In the genomic region with DNA sequence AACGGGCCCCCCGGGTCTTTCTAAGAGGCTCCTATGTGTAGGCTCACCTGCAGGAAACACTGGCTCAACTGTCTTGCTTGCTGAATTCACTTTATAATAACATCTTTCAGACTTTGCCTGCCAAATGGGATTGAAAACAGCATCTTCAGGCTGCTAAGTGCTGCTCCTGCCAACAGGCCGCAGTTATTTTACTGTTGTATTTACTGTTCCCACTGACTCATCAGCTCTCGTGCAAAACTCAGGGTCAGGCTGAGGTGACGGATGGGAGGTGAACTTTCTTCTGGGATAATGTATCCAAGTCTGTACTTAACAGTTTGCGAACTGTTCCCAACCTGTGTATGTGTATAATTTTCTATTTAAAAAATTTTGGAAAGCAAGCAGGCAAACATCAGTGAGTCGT, we compare ENCODE assay signal across 22 mouse cellular contexts. TPM values are rescaled to one million over a fixed set of nuclear protein-coding genes. Genes with fewer than 3 reads are reported as not detected.
DNase-seq lines count a peak whose midpoint lies in the region; ATAC-seq and TF ChIP-seq lines count a peak whose summit lies in the region.
"Had no signal": no experiment of that assay in that cellular context is flagged by ENCODE, and none has a peak within 500 bp of the region (broad histone marks: within the 10 kb centered on the region; RNA-seq: fewer than 3 reads in every experiment).

No protein-coding gene starts in this region.

- no peak overlapping the region for H3K9ac ChIP-seq in heart, postnatal 0 days (replicated peaks; ENCODE audit: low read depth, low read length)
- H3K9ac ChIP-seq: forebrain, postnatal 0 days; lung, embryonic 14.5 days had no signal

- H3K36me3 ChIP-seq in heart, postnatal 0 days (replicated peaks; ENCODE audit: control insufficient read depth, insufficient read depth, low read length), result no peaks in the 10 kb centered on the region
- H3K36me3 ChIP-seq: midbrain, embryonic 10.5 days had no signal

- H3K27ac ChIP-seq in heart, postnatal 0 days (ENCODE audit: low read depth), result peak overlapping the region; percentile 3; the same call in 1 of the 2 replicates
- H3K27ac ChIP-seq: hindbrain, postnatal 0 days; left cerebral cortex, adult 2 months; midbrain, embryonic 10.5 days had no signal

- TF ChIP-seq EP300 in heart, postnatal 0 days (IDR thresholded peaks at IDR 0.05; ENCODE audit: low read depth), result no peak

- no peak for TF ChIP-seq CTCF in heart, postnatal 0 days (IDR thresholded peaks at IDR 0.05; ENCODE audit: low read depth)

- no peaks in the 10 kb centered on the region for H3K27me3 ChIP-seq in heart, postnatal 0 days (ENCODE audit: control insufficient read depth, insufficient read depth, low read length)

- H3K4me3 ChIP-seq in heart, postnatal 0 days (ENCODE audit: low read depth, low read length), result no peak overlapping the region
- H3K4me3 ChIP-seq: left cerebral cortex, adult 2 months; midbrain, embryonic 10.5 days; myocyte had no signal

- H3K4me1 ChIP-seq in heart, postnatal 0 days (ENCODE audit: control insufficient read depth, insufficient read depth), result no peaks in the 10 kb centered on the region; the same call in 1 of the 2 replicates
- H3K4me1 ChIP-seq: midbrain, embryonic 10.5 days had no signal

- H3K9me3 ChIP-seq in heart, postnatal 0 days (replicated peaks; ENCODE audit: control insufficient read depth, low read length), result no peaks in the 10 kb centered on the region
- H3K9me3 ChIP-seq: midbrain, embryonic 10.5 days had no signal

- H3K4me2 ChIP-seq in heart, postnatal 0 days (ENCODE audit: low read depth, low read length), result no peak overlapping the region
- H3K4me2 ChIP-seq: lung, embryonic 14.5 days had no signal

- 73% methylated on average over 7 of the region's 7 CpGs for WGBS in heart, postnatal 0 days

- DNase-seq in adrenal gland, adult (ENCODE audit: inconsistent age in 2 of 2, low spot score in 1 of 2), result peak; percentile 48 to 73
- DNase-seq in adrenal gland, adult 18-20 months (ENCODE audit: low spot score in 2 of 2), result no peak
- DNase-seq in heart, postnatal 0 days (ENCODE audit: low spot score), result no peak
- no peak for DNase-seq in heart, postnatal 4 days
- peak; percentile 78 for DNase-seq in urinary bladder, postnatal 14 days (ENCODE audit: low spot score)
- no peak for DNase-seq in urinary bladder, postnatal 10 days (ENCODE audit: low spot score)
- DNase-seq in urinary bladder, postnatal 36 days (ENCODE audit: low spot score in 2 of 2), result peak; percentile 64 to 71
- DNase-seq in spleen, postnatal 4 days (ENCODE audit: low spot score in 2 of 2), result no peak
- DNase-seq: cerebellum, adult 18-20 months; forebrain, postnatal 0 days; kidney, adult 2 months; liver; lung, embryonic 14.5 days; thymus, adult 18-20 months had no signal

- no peak for ATAC-seq in heart, postnatal 0 days (ENCODE audit: insufficient read depth, low read depth)
- ATAC-seq: forebrain, postnatal 0 days; hindbrain, postnatal 0 days had no signal

RNA-seq across cellular contexts. Expression of gene Emc4, which starts 48.9 kb away (rescaled TPM):
- total RNA-seq in adrenal gland, adult 18-20 months (2021), result 10 to 100 TPM; 95.1 to 98.0 TPM
- total RNA-seq in heart, postnatal 0 days (2014; rRNA removed; ENCODE audit: low replicate concordance), result 58.5 and 70.1 TPM in 2 replicates
- 104 and 110 TPM in 2 replicates for polyA plus RNA-seq in heart, postnatal 0 days (2015; fragmentation: Nextera tagmentation; extraction: Ambion mirVana)
- total RNA-seq in heart, postnatal 4 days (2021), result 10 to 100 TPM; 57.4 to 61.0 TPM

RNA-seq across cellular contexts. Expression of gene Gm21985, which starts 52.8 kb away (rescaled TPM):
- total RNA-seq in adrenal gland, adult 18-20 months (2021), result under 1 TPM in 1 of 2 experiments, not detected in 1; 0.38 TPM
- total RNA-seq in heart, postnatal 0 days (2014; rRNA removed; ENCODE audit: low replicate concordance), result not detected in 2 replicates
- polyA plus RNA-seq in heart, postnatal 0 days (2015; fragmentation: Nextera tagmentation; extraction: Ambion mirVana), result not detected in 2 replicates
- total RNA-seq in heart, postnatal 4 days (2021), result not detected
- total RNA-seq: hindbrain, postnatal 0 days had no signal
- polyA plus RNA-seq: brain, embryonic 14.5 days; forebrain, postnatal 0 days; hindbrain, postnatal 0 days; kidney, adult 2 months; lung, embryonic 14.5 days; myocyte had no signal

RNA-seq across cellular contexts. Expression of gene Slc12a6, which starts 53.3 kb away (rescaled TPM):
- 10 to 100 TPM; 26.9 to 32.5 TPM for total RNA-seq in adrenal gland, adult 18-20 months (2021)
- total RNA-seq in heart, postnatal 0 days (2014; rRNA removed; ENCODE audit: low replicate concordance), result 42.8 and 48.1 TPM in 2 replicates
- polyA plus RNA-seq in heart, postnatal 0 days (2015; fragmentation: Nextera tagmentation; extraction: Ambion mirVana), result 6.5 and 7.2 TPM in 2 replicates
- 10 to 100 TPM; 35.5 to 36.5 TPM for total RNA-seq in heart, postnatal 4 days (2021)

RNA-seq across cellular contexts. Expression of gene Nop10, which starts 57.2 kb away (rescaled TPM):
- total RNA-seq in adrenal gland, adult 18-20 months (2021), result 100 to 1,000 TPM; 109 to 149 TPM
- total RNA-seq in heart, postnatal 0 days (2014; rRNA removed; ENCODE audit: low replicate concordance), result 95.5 and 125 TPM in 2 replicates
- polyA plus RNA-seq in heart, postnatal 0 days (2015; fragmentation: Nextera tagmentation; extraction: Ambion mirVana), result 148 and 154 TPM in 2 replicates
- total RNA-seq in heart, postnatal 4 days (2021), result 10 to 100 TPM; 64.1 to 65.4 TPM

RNA-seq across cellular contexts. Expression of gene Nutm1, which starts 59.8 kb away (rescaled TPM):
- not detected for total RNA-seq in adrenal gland, adult 18-20 months (2021)
- total RNA-seq in heart, postnatal 0 days (2014; rRNA removed; ENCODE audit: low replicate concordance), result not detected in 2 replicates
- polyA plus RNA-seq in heart, postnatal 0 days (2015; fragmentation: Nextera tagmentation; extraction: Ambion mirVana), result not detected in 2 replicates
- total RNA-seq in heart, postnatal 4 days (2021), result not detected
- total RNA-seq: forebrain, postnatal 0 days; heart, adult 8-10 months; heart, postnatal 14 days; layer of hippocampus, adult 18-20 months; left cerebral cortex, adult 2 months had no signal
- polyA plus RNA-seq: brain, embryonic 14.5 days; myocyte had no signal

Comparison
In these comparisons a context has a peak if more than half of its experiments do, and no peak if none do; other contexts are left out.
1. DNase-seq: peak in adrenal gland, adult (2 of 2), urinary bladder, postnatal 14 days (single experiment) and urinary bladder, postnatal 36 days (2 of 2); none in adrenal gland, adult 18-20 months (0 of 2), heart, postnatal 0 days (single experiment), heart, postnatal 4 days (single experiment), urinary bladder, postnatal 10 days (single experiment) and spleen, postnatal 4 days (0 of 2).